Mouse (Mus musculus) cortical plate, adult 2 months (tissue): ENCODE data around the gene Mmp23.
"Not testable (repeated sequence)": the region's sequence is repeated elsewhere in the genome, so short reads cannot be mapped to it uniquely, and the experiment has no call there.

Experiments used
- CTCF ChIP-seq: fragments of 200-500 bp; IDR thresholded peaks from 2 replicates; pipeline ENCODE4 v1.5.1; 2011; ENCODE audit warnings: mild to moderate bottlenecking, control low read depth, low read length; ENCODE audit not compliant: insufficient read depth; ENCODE audit errors: extremely low read depth
- POLR2A ChIP-seq: fragments of 200-500 bp; IDR thresholded peaks from 2 replicates; pipeline ENCODE4 v1.6.1; 2011; ENCODE audit warnings: mild to moderate bottlenecking, low read length, control low read depth; ENCODE audit not compliant: insufficient read depth; ENCODE audit errors: extremely low read depth

DNA sequence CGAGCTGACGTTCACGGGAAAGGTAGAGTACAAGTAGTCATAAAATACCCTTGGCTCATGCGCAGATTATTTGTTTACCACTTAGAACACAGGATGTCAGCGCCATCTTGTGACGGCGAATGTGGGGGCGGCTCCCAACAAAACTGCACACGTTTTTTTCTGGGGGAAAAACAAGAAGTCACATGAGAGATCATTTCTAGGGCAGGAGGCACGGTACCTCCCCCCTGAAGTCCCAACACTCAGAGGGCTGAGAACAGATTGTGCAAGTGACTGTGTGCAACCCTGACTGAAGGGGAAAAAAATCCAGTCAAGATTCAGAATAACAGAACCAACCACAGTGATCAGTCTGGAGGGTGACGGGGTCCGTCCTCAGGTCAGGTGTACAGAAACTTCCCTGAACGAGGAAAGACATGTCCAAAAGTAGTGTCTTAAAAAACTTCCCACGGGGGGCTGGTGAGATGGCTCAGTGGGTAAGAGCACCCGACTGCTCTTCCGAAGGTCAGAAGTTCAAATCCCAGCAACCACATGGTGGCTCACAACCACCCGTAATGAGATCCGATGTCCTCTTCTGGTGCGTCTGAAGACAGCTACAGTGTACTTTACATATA is 30.6 kb upstream of the Mmp23 start:
- not testable (repeated sequence) for TF ChIP-seq POLR2A, CTCF
